Mouse (Mus musculus): ENCODE measurements around the gene Whrn.
A peak's percentile ranks its signal among the peaks of the same experiment; 100 is the strongest.

Whrn gene

GRCm38 (mm10) chr4:63374331-63374730 is 121.5 kb downstream of the Whrn start:
- no peak for DNase-seq

GRCm38 (mm10) chr4:63373404-63373803 is 122.4 kb downstream of the Whrn start:
- DNase-seq = no peak

DNA sequence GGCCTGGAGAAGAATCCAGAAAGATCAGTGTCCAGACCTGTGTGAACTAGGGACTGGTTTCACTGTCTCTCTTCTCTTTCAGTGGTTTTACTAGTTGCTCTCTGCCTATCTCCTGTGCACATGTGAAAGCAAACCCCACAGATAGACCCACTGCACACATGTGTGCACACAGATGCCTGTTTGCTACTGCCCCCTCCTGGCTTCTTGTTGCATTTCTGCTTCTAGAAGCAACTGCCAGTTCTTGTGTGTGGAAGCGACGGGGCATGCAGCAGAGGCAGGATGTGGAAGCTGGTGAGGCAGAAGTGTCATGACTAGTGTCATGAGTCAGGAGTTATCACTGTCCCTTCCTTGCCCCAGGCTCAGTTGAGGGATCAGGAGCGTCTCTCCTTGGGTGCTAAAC is 123.9 kb downstream of the Whrn start:
- no peak for DNase-seq

DNA sequence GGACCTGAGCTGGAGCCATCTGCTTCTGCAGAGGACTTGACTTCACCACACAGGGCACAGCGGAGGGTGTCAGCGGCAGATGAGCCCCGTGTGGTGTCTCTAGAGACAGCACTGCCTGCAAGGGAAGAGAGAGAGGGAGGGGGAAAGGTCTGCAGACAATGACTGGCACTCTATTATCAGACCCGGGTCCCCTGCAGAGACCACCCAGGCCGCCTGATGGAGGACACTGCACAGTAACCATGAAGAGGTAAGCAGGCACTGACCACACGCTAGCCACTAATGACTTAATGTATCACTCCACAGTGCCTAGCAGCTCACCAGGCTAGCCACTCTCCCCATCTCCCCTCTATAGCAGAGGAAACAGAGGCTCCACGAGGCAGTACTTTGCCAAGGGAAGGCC is 124.9 kb downstream of the Whrn start:
- DNase-seq = no peak

GRCm38 (mm10) chr4:63368577-63368976 is 127.2 kb downstream of the Whrn start:
- peak; percentile 80 for DNase-seq
